Mouse (Mus musculus) left cerebral cortex, postnatal 4 days (tissue): ENCODE measurements around the gene 4930442H23Rik. TPM values are rescaled to one million over a fixed set of nuclear protein-coding genes. Genes with fewer than 3 reads are reported as not detected.
"Not testable (repeated sequence)": the region's sequence is repeated elsewhere in the genome, so short reads cannot be mapped to it uniquely, and the experiment has no call there.

Experiments used
- DNase-seq: peaks from one replicate; pipeline ENCODE4 v3.0.0-alpha.2; 2022
- intact Hi-C: fragments of 180-260 bp; cut with DNase I; formaldehyde crosslinking; loops from one replicate; pipeline ENCODE4 v1.15.1; 2025
- total RNA-seq, 2 experiments: library from RNA; stranded (reverse); gene quantifications; 2 replicates each; pipeline ENCODE4 v1.2.3; 2021

Gene 4930442H23Rik
- total RNA-seq, 2 experiments from 2014 or later = not detected

DNA sequence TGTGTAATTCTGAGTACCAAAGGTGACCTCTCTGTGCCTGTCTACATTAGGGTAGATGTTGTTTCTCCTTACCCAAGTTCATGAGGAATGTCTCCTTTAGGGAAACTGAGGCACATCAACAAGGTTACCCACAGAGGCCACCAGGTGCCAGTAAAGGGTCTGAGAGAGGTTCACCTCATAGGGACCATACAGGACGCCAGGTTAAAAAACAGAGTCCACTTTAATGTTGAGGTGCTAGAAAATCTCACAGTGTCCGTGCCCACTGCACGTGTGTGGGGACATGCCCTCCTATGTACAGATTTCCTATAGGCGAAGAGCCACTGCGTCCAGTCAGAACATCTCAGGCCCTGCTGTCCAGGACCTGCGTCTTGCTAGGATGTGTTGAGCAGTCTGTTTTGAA is 15.3 kb upstream of the 4930442H23Rik start:
- intact Hi-C loops = loop anchor here (10.0 kb wide), 2 partner anchors 146 to 266 kb away; partner anchors contain the start of gene Gipc3
- no peak for DNase-seq

- intact Hi-C loops = loop anchor here (10.0 kb wide), 2 partner anchors 147 to 267 kb away; partner anchors contain the start of gene Gipc3
- DNase-seq = peak; percentile 57
Observed at GRCm38 (mm10) chr10:81198230-81198629, 14.6 kb upstream of the 4930442H23Rik start.

- intact Hi-C loops = loop anchor here (10.0 kb wide), 2 partner anchors 147 to 267 kb away; partner anchors contain the start of gene Gipc3
Observed at GRCm38 (mm10) chr10:81197305-81197704, 13.7 kb upstream of the 4930442H23Rik start.

DNA sequence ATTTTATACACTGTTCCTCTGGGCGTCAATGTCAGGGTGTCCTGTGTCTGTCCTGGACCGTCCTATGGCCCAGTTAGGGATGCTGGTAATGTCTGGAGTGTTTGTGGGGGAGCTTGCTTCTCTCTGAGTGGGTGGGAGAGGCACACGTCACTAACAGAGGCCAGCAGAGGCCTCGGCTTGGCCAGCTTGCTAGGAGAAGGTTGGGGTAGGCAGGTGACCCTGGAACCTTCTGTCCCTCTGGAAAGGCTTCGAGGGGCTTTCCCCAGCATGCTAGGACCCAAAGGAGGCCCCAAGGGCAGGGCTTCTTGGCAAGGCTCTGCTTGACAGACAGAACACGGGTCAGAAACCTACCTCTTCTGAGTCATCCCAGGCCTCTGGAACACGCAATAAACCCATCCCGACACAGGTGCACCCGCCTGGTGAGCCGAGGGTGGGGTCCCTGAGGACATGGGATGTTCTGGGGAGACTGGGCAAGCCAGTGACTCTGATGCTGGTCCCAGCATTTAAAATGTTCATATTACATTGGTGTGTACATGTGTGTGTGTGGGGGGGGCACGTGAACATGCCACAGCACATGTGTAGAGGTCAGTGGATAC is 12.9 kb upstream of the 4930442H23Rik start:
- intact Hi-C loops = loop anchor here (10.0 kb wide), 2 partner anchors 148 to 268 kb away; partner anchors contain the start of gene Gipc3
- DNase-seq = no peak

More at GRCm38 (mm10) chr10:81197305-81197704, 13.7 kb upstream of the 4930442H23Rik start:
- DNase-seq = no peak

- intact Hi-C loops = loop anchor here (10.0 kb wide), 2 partner anchors 150 to 270 kb away; partner anchors contain the start of gene Gipc3
- DNase-seq = no peak
Observed at GRCm38 (mm10) chr10:81195300-81195699, 11.7 kb upstream of the 4930442H23Rik start.

DNA sequence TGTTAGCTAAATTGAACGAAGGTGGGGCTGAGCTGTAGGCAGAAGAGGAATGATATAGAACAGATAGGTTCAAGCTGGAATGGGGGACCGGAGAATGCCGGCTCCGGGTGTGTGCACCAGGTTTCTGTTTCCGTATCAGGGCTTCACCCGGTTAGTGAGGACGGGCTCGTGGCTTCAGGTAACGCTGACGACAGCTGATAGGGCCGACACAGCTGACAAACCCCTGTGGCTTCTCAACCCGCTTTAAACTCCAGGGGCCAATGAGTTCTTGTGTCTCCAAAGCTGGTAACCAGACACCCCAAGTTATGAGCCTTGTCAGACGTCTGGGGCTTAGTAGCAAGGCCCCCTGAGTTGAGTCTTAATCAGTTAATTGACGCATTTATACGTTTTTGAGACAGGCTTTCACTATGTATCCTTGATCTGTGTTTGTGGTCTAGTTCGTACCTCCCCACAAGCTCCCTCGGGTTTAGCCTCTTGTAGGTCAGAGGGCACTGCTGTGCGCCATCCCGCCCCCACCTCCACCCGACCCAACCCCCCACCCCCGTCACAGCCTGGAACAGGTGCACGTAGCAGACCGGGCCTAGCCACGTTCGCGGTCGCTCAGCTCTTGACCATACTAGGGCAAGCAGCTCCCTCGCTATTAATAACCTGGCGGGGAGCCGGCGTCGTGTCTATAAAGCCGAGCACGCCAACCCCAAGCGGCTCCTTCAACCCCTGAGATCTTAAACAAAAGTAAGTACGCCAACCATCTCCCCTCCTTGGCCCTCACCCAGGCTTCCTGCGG is 10.5 kb upstream of the 4930442H23Rik start:
- intact Hi-C loops = loop anchor here (10.0 kb wide), 2 partner anchors 151 to 271 kb away; partner anchors contain the start of gene Gipc3
- DNase-seq = no peak

- intact Hi-C loops = loop anchor here (10.0 kb wide), 2 partner anchors 152 to 272 kb away; partner anchors contain the start of gene Gipc3
- DNase-seq = peak; percentile 43
Observed at GRCm38 (mm10) chr10:81192968-81193501, 9.4 kb upstream of the 4930442H23Rik start.

DNA sequence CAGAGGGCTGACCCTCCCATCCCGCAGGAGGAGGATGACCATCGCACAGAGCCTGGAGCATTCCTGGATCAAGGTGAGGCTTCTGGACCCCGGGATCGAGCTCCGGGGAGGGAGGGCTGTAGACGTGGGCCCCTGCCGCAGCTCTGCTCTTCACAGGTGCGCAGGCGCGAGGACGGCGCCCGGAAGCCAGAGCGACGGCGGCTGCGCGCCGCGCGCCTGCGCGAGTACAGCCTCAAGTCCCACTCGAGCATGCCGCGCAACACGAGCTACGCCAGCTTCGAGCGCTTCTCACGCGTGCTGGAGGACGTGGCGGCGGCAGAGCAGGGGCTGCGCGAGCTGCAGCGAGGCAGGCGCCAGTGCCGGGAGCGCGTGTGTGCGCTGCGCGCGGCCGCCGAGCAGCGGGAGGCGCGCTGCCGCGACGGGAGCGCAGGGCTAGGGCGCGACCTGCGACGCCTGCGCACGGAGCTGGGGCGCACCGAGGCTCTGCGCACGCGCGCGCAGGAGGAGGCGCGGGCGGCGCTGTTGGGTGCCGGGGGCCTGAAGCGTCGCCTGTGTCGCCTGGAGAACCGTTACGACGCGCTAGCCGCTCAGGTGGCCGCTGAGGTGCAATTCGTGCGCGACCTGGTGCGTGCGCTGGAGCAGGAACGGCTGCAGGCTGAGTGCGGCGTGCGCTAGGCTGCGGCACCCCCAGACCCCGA is 8.8 kb upstream of the 4930442H23Rik start:
- DNase-seq = peak; percentile 81
- intact Hi-C loops = loop anchor here (10.0 kb wide), 2 partner anchors 152 to 272 kb away; partner anchors contain the start of gene Gipc3

DNA sequence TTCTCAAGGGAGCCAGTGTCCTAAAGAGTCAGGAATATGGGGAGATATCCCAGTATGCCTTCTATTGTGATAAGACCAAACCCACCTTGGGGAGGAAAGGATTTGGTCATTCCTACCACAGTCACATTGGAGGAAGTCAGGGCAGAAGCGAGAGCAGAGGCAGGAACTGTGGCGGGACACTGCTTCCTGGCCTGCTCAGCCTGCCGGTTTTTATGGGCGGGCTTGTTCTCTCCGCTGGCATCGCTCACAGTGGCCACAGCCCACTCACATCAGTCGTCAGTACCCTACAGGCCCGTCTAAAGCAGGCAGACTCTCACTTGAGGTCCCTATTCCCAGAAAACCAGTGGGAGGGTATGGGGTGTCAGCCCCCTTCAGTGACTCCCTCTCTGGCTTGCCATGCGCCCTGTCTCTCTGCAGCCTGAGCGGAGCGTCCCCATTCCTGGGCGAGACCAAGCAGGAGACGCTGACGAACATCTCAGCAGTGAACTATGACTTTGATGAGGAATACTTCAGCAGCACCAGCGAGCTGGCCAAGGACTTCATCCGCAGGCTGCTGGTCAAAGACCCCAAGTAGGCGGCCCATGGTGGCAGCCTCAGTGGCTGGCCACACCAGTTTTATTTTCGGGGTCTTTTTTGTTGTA is 7.8 kb upstream of the 4930442H23Rik start:
- intact Hi-C loops = loop anchor here (10.0 kb wide), 2 partner anchors 153 to 273 kb away; partner anchors contain the start of gene Gipc3

GRCm38 (mm10) chr10:81190912-81191321 is 7.3 kb upstream of the 4930442H23Rik start:
- no peak for DNase-seq
- intact Hi-C loops = loop anchor here (10.0 kb wide), 2 partner anchors 154 to 274 kb away; partner anchors contain the start of gene Gipc3

More for the DNA sequence above, 7.8 kb upstream of the 4930442H23Rik start:
- no peak for DNase-seq

GRCm38 (mm10) chr10:81190236-81190911 is 6.7 kb upstream of the 4930442H23Rik start:
- intact Hi-C loops = loop anchor here (10.0 kb wide), 2 partner anchors 154 to 274 kb away; partner anchors contain the start of gene Gipc3
- DNase-seq = no peak

- intact Hi-C loops = loop anchor here (10.0 kb wide), 2 partner anchors 155 to 275 kb away; partner anchors contain the start of gene Gipc3
Observed at GRCm38 (mm10) chr10:81189821-81190220, 6.2 kb upstream of the 4930442H23Rik start.

GRCm38 (mm10) chr10:81187161-81187560 is 3.5 kb upstream of the 4930442H23Rik start:
- intact Hi-C loops = no loop called here
- no peak for DNase-seq

More at GRCm38 (mm10) chr10:81189821-81190220, 6.2 kb upstream of the 4930442H23Rik start:
- DNase-seq = no peak

GRCm38 (mm10) chr10:81184765-81185164 is 1.1 kb upstream of the 4930442H23Rik start:
- intact Hi-C loops = no loop called here
- DNase-seq = no peak

DNA sequence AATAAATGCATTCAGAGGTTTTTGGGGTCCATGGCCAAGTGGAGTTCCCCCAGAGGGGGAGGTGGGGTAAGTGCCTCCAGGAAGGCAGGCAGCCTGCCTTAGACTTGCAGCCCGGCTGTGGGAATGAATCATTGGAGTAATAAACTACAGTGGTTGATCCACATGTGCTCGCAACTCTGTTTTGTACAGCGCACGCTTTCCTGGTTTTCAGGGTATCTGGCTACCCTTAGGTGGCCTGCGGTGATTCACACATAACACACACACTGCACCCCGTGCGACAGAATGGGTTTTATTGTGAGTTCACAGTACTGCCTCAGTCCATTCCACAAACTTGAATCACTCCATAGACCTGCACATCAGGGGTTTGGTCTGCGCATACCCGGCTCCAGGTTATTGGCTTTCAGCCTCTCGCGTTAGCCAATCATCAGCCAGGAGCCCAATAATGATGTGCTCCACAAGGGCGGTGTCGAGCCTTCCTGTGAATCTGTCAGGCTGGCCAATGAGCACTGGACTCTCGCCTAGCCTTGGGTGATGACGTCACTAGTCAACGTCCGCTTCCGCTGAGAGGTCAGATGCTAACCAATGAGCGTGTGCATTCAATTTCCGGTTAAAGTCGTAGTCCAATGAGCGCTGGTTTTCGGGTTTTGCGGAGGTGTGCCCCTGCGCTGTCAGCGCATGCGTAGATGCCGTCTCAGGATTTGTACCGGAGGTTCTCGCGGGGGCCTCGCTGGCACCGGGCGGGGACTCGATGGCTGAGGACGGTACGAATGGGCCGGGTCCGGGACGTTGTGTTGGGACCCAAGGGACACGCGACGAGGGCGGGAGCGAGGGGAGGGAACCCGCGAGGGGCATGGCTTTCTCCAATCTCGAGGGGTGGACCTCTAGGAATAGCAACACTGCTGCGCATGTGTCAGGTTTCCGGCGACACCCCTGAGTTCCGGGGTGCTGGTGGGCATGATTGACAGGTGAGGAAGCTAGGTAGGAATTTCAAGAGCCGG is 1.0 kb downstream of the 4930442H23Rik start, which contains the start of gene Dapk3:
TSS of gene Dapk3 (plus strand) at position 670 of the 998 bp plus-strand sequence.
- intact Hi-C loops = no loop called here
- DNase-seq = peak; percentile 97

DNA sequence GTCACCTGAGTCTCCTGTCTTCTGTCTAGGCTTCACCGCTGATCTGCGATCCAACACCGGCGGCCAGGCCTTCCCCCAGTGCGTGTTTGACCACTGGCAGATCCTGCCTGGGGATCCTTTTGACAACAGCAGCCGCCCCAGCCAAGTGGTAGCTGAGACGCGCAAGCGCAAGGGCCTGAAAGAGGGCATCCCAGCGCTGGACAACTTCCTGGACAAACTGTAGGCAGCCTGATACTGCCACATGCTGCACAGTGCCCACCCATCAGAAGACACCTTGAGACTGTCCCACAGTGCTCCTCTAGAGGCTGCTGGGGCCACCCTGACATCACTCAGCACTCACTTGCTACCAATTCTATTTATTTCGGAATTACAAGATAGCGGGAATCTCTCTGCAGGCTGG is 1.8 kb downstream of the 4930442H23Rik start:
- intact Hi-C loops, DNase-seq: not testable (repeated sequence)

DNA sequence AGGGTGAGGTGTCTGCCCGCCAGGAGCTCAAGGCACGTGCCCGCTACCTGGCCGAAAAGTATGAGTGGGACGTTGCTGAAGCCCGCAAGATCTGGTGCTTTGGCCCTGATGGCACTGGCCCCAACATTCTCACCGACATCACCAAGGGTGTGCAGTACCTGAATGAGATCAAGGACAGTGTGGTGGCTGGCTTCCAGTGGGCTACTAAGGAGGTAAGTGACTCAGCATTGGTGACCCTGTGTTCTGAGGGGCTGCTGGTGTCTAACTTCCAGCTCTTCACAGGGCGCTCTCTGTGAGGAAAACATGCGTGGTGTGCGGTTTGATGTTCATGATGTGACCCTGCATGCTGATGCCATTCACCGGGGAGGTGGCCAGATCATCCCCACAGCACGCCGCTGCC is 2.7 kb downstream of the 4930442H23Rik start:
- intact Hi-C loops = no loop called here
- no peak for DNase-seq
